Mouse (Mus musculus): ENCODE results near the gene Cnot2.

Cnot2 gene

DNA sequence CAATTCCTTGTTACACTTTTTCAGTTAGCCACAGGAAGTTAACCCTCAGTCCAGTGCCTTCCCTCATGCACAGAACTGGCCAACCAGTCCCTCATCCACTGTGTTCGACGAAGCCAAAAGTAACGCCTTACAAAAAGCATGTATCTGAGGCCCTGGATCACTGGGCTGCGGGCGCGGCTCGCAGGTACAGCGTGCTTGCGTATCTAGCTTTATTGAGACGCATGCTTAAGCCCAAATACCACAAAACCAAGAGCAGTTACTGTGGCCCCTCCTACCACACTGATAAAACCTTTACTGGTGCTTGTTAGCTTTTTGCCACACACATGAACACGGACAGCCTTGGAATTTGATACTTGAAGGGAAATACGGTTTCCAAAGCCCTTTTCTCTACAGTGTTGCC lies 99.4 kb downstream of the Cnot2 start:
- no peak for DNase-seq (ENCODE audit: low read depth, low spot score)

DNA sequence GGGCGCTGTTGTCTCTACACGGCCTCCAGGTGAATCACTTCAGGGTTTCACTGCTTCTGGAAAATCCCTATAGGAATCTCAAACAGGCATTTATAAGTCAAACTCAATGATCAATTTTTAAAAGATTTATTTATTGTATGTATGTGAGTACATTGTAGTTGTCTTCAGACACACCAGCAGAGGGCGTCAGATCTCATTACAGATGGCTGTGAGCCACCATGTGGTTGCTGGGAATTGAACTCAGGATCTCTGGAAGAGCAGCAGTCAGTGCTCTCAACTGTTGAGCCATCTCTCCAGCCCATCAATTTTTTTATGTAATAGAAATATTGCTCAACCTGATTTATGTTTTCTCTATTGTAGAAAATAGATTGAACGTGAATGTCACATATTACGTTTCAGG lies 100.3 kb downstream of the Cnot2 start:
- no peak for DNase-seq (ENCODE audit: low read depth, low spot score)

DNA sequence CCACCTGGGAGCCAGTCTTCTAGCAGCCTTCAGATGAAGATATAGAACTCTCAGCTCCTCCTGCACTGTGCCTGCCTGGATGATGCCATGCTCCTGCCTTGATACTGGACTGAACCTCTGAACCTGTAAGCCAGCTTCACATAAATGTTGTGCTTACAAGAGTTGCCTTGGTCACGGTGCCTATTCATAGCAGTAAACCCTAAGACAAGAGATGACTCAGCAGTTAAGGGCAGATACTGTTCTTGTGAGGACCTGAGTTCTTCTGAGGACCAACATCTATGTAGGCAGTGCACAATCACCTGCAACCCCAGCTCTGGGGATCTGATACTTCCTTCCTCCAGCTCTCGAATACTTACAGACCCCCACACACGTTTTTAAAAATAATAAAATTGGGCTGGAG lies 104.8 kb downstream of the Cnot2 start:
- DNase-seq (ENCODE audit: low read depth, low spot score) = no peak

DNA sequence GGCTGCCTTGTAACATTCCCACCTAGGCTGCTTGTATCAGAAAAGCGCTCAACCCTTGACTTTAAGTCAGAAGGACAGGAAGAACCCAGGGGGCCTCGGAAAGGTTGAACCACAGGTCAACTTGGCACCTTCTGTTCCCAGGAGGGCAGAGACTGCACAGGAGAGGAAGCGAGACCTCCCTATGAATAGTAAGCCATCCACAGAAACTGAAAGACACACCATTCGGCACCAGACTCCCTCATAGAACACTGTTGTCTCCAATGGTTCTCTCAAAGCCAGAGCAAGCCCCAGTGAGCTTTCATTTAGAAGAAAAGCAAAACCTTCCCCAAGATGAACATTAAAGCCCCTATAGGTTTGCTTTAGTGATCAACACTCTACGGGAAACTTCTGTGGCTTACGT lies 105.6 kb downstream of the Cnot2 start:
- DNase-seq (ENCODE audit: low read depth, low spot score) = no peak

DNA sequence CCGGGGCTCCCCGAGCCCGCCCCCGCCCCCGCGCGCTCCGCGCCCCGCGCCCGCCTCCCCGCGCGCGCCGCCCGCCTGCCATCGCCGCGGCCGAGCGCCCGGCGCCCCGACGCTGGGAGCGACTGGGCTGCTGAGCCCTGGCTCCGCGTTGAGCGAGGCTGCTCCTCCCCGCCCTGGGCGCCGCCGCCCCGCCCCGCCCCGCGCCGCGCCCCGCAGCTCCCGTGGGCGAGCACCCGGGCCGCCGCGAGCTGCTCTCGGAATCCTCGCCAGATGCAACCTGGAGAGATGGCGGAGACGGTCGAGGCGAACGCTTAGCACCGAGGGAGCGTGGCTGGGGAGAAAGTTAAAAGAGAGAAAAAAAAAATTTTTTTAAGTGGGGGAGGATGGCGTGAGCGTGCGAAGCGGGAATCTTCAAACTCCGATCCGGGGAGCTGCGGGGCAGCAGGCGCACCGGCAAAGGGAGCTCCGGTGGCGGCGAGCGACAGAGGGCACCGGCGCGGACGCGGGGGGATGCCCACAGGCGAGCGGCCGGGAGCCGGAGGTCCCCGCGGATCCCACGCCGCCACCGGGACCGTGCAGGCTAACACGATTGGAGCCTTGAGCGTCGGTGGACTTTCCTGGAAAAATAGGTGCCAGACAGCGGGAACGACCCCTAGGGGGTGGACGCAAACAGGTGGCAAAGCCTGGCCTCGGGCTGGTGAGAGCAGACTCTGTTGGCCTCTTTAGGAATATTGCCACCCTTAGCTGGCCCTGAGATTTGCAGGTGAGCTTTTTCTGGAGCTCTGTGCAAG lies 107.4 kb downstream of the Cnot2 start, which contains the start of gene Kcnmb4:
TSS of gene Kcnmb4 (minus strand) at position 120 of the 791 bp plus-strand sequence.
- DNase-seq (ENCODE audit: low read depth, low spot score) = peak; percentile 55

DNA sequence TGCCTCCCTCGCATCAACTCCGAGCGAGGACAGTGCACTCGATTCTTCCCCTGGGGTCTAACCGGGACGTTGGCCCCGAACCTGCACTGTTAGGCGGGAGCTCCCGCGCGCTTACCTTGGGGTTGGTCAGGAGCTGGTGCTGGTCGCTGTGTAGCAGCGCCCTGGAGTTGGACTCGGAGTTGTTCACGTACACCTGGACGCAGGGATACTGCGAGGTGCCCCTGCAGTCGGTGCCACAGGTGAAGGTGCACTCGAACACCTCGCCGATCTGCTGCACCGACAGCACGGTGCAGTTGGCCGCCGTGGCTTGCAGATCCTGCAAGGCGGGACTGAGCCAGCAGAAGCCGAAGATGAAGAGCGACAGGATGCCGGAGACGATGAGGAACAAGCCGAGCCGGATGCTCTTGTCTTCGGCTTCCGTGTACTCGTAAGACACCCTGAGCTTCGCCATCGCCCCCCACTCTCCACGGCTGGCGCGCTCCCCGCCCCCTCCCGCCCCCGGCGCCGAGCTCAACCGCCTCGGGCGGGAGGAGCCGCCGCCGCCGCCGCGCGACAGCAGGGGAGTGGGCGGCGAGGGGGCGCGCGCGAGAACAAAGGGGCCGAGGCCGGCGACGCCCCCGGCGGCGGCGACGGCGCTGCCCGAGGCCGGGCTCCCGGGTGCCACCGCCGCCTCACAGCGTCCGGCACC lies 108.1 kb downstream of the Cnot2 start:
- DNase-seq (ENCODE audit: low read depth, low spot score) = peak; percentile 38

DNA sequence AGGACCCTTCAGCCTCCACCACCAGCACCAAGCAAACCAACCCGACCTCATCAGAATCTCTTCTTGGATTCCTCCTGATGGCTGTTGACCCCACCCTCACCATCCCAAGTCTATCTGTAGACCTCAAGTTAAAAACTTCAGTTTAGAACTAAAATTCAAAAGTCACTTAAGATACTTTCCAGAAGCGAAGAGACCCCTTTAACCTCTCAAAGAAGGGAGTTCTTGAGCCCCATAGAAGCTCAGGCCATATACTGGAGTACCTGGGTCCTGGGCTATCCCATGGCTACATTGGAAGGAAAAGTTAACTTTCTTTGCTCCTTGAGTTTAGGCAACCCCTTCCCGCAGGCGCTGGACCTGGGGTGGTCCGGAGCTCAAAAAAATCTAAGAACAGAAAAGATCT lies 108.7 kb downstream of the Cnot2 start:
- no peak for DNase-seq (ENCODE audit: low read depth, low spot score)

DNA sequence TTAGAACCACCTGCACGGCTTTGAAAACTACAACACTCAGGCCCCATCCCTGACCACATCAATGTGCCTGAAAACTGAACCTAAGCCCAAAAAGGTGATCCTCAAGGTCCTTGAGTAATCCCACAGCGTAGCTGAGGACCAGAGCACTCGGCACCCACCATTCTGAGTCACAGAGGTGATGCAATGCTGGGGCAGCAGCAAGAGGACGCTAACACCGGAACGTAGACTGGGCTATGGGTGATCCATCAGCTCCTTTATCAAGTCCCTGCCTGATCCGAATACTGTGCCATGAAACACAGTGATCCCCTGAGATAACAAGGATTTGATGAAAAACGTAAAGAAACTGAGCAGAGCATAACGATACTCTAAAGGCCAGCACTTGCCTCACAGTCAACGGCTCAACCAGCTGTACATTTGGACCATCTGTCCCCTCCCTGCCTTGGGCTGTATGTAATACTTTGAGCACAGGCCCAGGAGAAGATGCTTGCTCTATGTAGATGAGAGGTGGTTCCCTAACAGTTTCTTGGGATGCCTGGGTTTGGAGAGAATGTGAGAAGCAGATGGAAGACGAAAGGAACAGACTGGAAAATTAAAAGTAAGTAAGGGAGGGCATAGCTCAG lies 110.9 kb downstream of the Cnot2 start:
- DNase-seq (ENCODE audit: low read depth, low spot score) = no peak

DNA sequence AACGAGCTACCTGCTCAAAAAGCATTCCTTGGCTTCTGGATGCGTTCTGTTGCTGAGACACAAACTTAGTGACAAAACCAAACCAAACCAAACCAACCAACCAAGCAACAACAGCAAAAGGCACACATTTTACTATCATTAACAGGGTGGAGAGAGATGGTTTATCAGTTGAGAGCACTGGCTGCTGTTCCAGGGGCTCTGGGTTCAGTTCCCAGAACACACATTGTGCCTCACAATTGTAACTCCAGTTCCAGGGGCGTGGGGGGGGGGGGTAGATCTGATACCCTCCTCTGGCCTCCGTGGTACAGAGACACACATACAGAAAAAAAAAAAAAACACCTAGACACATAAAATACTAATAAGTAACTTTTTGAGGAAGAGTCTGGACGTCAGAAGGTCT lies 113.2 kb downstream of the Cnot2 start:
- no peak for DNase-seq (ENCODE audit: low read depth, low spot score)

DNA sequence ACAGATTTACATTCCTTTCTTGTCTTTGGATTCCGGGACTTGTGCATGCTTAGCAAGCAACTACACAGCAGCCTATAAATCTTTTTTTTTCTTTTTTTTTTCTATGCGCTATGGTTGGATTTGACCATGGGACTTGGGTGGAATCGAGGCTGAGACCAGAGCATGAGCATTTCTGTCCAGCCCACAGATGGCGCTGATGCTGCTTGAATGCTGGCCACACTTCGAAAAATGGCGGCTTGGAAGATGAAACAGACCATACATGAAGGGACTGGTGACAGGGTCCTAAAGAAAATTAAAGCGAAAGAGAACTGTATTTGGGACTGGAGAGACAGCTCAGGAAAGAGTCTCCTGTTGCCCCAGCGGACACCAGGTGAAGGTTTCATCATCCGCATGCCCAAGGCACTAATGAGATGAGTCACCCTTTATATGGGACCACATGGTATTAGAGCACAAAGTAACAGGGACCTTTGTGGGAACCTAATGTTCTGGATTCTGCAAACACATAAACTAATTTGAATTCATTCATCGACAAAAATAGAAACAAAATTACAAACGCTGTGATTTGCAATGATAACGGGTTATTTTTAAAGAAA lies 117.5 kb downstream of the Cnot2 start:
- no peak for DNase-seq (ENCODE audit: low read depth, low spot score)

DNA sequence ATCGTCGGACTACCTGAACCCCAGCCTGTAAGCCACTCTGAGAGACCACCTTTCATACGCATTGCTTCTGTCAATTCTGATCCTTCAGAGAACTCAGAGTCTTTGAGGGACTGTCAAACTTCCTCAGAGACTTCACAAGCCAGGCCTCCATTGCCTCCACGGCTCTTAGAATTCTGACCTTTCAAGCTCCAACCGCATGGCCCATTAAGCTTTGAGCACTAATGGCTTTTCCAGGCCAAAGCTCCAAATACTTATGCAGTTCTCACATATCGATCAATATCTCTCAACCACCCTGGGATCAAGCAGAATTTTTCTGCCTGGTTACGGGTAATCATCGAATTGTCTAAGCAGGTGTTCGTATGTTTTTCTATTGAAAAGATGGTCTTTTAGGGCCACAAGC lies 119.9 kb downstream of the Cnot2 start:
- DNase-seq (ENCODE audit: low read depth, low spot score) = no peak

DNA sequence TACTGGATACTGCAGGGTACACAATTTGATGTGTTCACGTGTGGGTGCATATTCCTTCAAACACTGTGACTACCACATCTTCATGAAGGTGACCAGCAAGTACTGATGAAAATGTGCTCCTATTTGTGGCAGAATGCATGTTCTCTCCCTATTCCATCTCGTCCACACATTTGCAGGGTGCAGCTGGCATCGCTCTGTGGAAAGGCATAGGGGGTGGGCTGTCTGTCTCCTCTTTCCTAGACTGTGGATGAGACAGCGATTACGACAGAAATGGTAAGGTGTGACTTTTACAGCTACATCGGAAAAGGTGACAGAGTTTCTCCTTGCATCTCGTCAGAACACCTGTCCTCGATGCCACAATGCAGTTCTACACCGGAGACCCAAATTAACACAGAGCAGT lies 122.5 kb downstream of the Cnot2 start:
- no peak for DNase-seq (ENCODE audit: low read depth, low spot score)

DNA sequence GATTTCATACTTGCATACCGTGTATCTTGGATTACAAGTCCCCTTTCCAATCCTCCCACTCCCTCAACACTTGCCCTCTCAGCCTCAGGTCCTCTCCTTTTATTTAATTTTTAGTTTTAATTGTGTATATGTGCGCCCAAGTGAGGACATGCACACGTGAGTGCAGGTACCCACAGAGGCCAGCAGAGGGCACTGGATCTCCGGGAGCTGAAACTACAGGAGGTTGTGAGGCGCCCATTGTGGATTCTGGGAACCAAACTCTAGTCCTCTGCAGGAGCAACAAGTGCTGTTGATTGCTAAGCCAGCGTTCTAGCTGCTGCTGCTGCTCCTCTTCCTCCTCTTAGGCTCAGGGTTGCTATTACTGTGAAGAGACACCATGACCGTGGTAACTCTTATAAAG lies 128.5 kb downstream of the Cnot2 start:
- DNase-seq (ENCODE audit: low read depth, low spot score) = no peak

DNA sequence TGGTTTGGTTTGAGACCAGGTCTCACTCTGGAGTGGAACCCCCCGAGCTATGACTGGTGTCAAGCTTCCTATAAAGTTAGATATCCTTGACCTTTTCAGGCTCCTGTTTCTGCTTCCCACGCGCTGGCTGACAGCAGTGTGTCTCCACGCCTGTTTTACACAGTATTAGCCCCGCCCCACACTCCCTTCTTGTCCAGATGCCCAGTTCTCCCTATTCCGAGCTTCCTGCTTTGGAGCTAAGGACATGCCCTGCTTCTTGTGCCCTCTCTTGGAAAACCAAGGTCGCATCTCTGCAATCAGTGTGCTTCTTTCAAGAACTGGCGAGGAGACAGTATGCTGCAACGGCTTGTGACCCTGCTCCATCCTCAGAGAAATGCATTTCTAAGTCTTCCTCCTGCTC lies 130.7 kb downstream of the Cnot2 start:
- no peak for DNase-seq (ENCODE audit: low read depth, low spot score)

DNA sequence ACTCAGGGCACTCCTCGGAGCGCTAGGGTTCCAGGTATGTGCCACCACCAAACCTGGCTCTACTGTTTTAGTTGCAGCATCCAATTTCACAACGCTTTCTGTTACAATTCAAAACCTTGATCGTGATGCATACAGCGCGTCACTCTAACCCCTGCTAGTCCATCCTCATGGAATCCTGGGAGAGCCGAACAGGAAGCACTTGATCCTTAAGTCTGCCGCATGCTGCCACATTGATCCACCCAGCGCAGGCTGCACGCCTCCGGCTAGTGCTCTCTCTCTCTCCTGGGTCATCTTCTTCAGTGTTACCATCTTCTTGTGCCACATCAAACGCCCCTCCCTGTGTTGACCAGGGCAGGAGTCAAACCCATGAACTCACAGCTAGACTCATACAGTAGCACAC lies 133.1 kb downstream of the Cnot2 start:
- no peak for DNase-seq (ENCODE audit: low read depth, low spot score)

DNA sequence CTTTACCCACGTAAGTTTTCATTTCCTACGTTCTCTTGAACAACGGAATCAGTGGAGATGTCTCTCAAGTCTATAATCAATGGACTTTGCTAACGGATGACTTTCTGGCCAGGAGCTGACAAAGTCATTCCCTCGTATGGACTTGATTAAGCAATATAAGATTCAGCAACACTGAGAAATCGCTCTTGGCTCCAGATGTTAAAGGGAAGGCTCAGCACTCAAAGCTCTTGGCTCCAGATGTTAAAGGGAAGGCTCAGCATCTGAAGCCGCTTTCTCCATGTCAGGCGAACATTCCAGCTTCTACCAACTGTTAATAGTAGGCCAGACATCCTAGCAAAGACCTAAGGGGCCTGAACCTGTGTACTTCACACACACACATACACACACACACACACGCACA lies 134.1 kb downstream of the Cnot2 start:
- DNase-seq (ENCODE audit: low read depth, low spot score) = no peak

DNA sequence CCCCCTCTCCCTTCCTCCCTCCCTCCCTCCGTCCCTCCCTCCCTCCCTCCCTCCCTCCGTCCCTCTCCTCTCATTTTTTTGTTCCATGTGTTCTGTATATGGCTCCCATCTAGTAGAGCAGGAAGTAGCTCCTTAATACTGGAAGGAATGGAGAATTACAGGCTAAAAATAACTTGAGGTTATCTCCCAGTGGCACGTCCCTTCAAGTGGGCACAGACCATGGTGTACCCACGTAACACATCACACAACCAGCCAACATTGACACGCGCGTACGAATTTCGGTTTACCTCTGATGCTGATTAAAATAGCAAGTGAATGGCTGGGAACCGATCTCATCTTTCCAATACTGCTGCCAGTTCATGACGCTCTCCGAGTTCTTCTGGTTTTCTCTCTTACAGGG lies 135.3 kb downstream of the Cnot2 start:
- DNase-seq (ENCODE audit: low read depth, low spot score) = no peak

DNA sequence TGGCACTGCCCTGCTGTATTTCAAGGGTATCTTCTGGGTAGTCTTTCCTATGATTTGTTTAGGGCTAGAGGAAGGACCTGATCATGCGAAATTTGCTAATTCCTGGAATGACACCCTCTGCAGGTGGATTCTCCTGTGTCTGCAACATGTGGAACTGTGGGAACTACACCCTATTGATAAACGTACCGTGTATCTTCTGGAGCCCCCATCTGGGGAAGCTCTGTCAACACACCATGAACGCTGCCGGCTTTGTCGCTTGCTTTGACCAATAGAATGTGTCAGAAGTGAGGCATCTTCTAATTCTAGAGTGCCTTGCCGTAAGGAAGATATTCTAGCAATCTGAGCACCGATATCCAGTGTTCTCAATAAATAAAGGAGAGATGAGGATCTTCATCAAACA lies 136.5 kb downstream of the Cnot2 start:
- DNase-seq (ENCODE audit: low read depth, low spot score) = no peak

DNA sequence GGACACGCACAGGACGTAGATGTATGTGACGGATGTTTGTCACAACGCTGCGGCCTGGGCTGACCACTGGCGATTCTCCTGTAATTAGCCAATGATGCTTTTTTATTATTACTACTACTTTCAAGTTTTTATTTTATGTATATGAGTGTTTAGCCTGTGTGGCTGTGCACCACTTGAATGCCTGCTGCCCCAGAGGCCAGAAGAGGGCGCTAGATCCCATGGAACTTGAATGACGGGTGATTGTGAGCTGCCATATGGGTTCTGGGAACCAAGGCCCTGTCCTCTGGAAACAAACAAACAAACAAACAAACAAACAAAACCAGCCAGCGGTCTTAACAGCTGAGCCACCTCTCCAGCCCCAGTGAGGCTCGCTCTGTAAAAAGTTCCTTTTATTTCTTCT lies 136.9 kb downstream of the Cnot2 start:
- no peak for DNase-seq (ENCODE audit: low read depth, low spot score)

DNA sequence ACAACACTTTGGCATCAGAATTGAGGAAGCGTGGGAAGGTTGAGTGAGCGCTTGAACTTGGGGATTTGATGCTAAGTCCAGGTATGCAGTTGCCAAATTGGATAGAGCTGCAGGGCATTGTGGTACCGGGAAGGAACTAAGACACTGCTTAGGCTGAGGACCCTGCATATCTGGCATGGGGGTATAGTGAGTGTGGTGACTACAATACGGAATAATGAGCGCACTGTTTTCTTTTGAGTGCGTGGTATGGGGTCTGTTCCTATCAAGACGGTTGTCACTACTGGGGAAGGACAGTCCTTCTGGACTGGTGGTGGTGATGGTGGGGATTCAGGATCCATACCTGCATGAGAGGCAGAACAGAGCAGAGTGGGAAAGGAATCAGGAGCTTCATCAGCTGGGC lies 140.4 kb downstream of the Cnot2 start:
- DNase-seq (ENCODE audit: low read depth, low spot score) = no peak

DNA sequence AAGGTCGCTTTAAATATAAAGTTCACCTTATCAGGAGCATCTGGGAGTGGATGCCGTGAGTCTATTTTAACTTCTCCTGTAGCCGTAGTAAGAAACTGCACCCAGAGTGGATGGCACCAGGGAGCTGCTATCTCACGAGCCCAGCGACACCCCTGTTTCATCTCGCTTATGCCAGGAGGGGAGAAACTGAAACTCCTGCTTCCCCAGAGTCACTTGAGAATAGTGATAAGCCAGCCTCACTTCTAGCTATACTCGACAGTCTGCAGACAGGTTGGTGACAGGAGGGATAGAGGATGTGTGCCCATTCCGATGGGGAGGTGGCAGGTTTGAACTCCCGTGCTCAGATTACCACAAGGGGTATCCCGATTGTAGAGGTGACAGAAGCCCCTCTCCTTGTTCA lies 141.2 kb downstream of the Cnot2 start:
- no peak for DNase-seq (ENCODE audit: low read depth, low spot score)

DNA sequence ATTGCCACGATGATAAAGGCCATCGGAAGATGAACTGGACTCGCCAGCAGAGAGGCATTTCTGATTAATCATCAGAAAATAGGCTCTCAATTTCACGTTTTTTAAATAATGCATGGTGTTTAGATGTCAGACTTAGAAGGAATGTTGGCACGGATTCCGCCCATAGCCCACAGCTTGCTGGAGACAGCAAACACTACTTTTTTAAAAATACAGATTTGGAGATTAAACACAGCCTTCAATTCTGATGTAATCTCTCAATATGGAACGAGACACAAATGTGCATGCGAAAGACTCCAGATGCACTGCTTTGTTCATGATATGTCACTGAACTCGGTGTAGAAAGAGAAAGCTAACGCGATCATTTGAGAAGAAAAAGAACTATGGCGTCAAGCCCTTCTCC lies 145.9 kb downstream of the Cnot2 start:
- DNase-seq (ENCODE audit: low read depth, low spot score) = no peak

Data from retina, postnatal 7 days (tissue).